22 mouse cellular contexts compared by ENCODE assay signal in genomic region chr5:134739951-134740350, GRCm38 (mm10). TPM values are rescaled to one million over a fixed set of nuclear protein-coding genes. Genes with fewer than 3 reads are reported as not detected.
A peak's percentile ranks its signal among the peaks of the same experiment; 100 is the strongest.
DNase-seq lines count a peak whose midpoint lies in the region; ATAC-seq and TF ChIP-seq lines count a peak whose summit lies in the region.
"Had no signal": no experiment of that assay in that cellular context is flagged by ENCODE, and none has a peak within 500 bp of the region (broad histone marks: within the 10 kb centered on the region; RNA-seq: fewer than 3 reads in every experiment).

No protein-coding gene starts in this region.

- 48% methylated on average over 3 of the region's 3 CpGs for WGBS in heart, adult 2 months
- WGBS in heart, postnatal 0 days, result 38% methylated on average over 3 of the region's 3 CpGs
- WGBS in lung, embryonic 15.5 days, result 36% methylated on average over 3 of the region's 3 CpGs
- 50% methylated on average over 3 of the region's 3 CpGs for WGBS in embryonic facial prominence, embryonic 10.5 days

- DNase-seq in heart, adult 11 months, result peak; percentile 94
- no peak for DNase-seq in heart, adult 2 months
- DNase-seq in heart, postnatal 0 days (ENCODE audit: low spot score), result no peak
- DNase-seq in heart, postnatal 4 days, result no peak
- no peak for DNase-seq in lung, postnatal 14 days
- DNase-seq in embryonic facial prominence, embryonic 10.5 days (ENCODE audit: low spot score), result no peak
- no peak for DNase-seq in gastrocnemius, adult 18-20 months (ENCODE audit: low spot score)
- DNase-seq: adrenal gland, postnatal 10 days; cerebellum, adult 11-12 months; cerebellum, adult 9-10 months; cerebellum, postnatal 25 days; gastrocnemius, postnatal 36 days had no signal

- peaks cover 3% of the 10 kb centered on the region for H3K4me1 ChIP-seq in heart, adult 2 months (ENCODE audit: control insufficient read depth, insufficient read depth, low read length)
- 0 out of 2 replicates have a peak, but pooled peaks cover 4% of the 10 kb centered on the region for H3K4me1 ChIP-seq in heart, postnatal 0 days (ENCODE audit: control insufficient read depth, insufficient read depth)
- peaks cover 31% of the 10 kb centered on the region for H3K4me1 ChIP-seq in lung, embryonic 15.5 days
- H3K4me1 ChIP-seq in embryonic facial prominence, embryonic 10.5 days, result peaks cover 26% of the 10 kb centered on the region

- H3K4me3 ChIP-seq in heart, adult 2 months, result no peak overlapping the region
- H3K4me3 ChIP-seq in heart, postnatal 0 days (ENCODE audit: low read depth, low read length), result no peak overlapping the region
- H3K4me3 ChIP-seq in lung, embryonic 15.5 days, result no peak overlapping the region
- H3K4me3 ChIP-seq in embryonic facial prominence, embryonic 10.5 days, result no peak overlapping the region
- H3K4me3 ChIP-seq: embryonic facial prominence, embryonic 13.5 days; forebrain, embryonic 12.5 days; heart, embryonic 15.5 days; hindbrain, embryonic 15.5 days had no signal

- no peak for TF ChIP-seq CTCF in heart, adult 2 months (IDR thresholded peaks at IDR 0.05)
- no peak for TF ChIP-seq CTCF in heart, postnatal 0 days (IDR thresholded peaks at IDR 0.05; ENCODE audit: low read depth)

- peak; percentile 11; the same call in 1 of the 2 replicates for ATAC-seq in heart, postnatal 0 days (ENCODE audit: insufficient read depth, low read depth)
- no peak for ATAC-seq in lung, embryonic 15.5 days (ENCODE audit: borderline replicate concordance, extremely low read depth, low FRiP score, low TSS enrichment)
- ATAC-seq: forebrain, embryonic 16.5 days; intestine, embryonic 16.5 days had no signal

- intact Hi-C loops in heart, adult 2 months (cut with DNase I), result no loop called here

- no peaks in the 10 kb centered on the region for H3K9me3 ChIP-seq in heart, postnatal 0 days (replicated peaks; ENCODE audit: control insufficient read depth, low read length)
- H3K9me3 ChIP-seq in lung, embryonic 15.5 days, result no peaks in the 10 kb centered on the region
- no peaks in the 10 kb centered on the region for H3K9me3 ChIP-seq in embryonic facial prominence, embryonic 10.5 days
- H3K9me3 ChIP-seq: embryonic facial prominence, embryonic 13.5 days; forebrain, embryonic 12.5 days; heart, embryonic 15.5 days; hindbrain, embryonic 15.5 days had no signal

- H3K9ac ChIP-seq in heart, adult 2 months (ENCODE audit: low read depth, low read length), result no peak overlapping the region
- no peak overlapping the region for H3K9ac ChIP-seq in heart, postnatal 0 days (replicated peaks; ENCODE audit: low read depth, low read length)
- no peak overlapping the region for H3K9ac ChIP-seq in lung, embryonic 15.5 days
- H3K9ac ChIP-seq: embryonic facial prominence, embryonic 13.5 days; forebrain, embryonic 12.5 days; heart, embryonic 15.5 days; hindbrain, embryonic 15.5 days had no signal

- H3K27ac ChIP-seq in heart, adult 2 months, result no peak overlapping the region; the same call in 1 of the 2 replicates
- H3K27ac ChIP-seq in heart, postnatal 0 days (ENCODE audit: low read depth), result no peak overlapping the region
- H3K27ac ChIP-seq in lung, embryonic 15.5 days, result peak overlapping the region; percentile 3; the same call in 1 of the 2 replicates
- H3K27ac ChIP-seq in embryonic facial prominence, embryonic 10.5 days (replicated peaks), result 0 out of 2 replicates have a peak overlapping the region, but pooled peaks have one; percentile 31
- H3K27ac ChIP-seq: embryonic facial prominence, embryonic 13.5 days; forebrain, embryonic 12.5 days had no signal

- no peaks in the 10 kb centered on the region for H3K36me3 ChIP-seq in heart, adult 2 months (ENCODE audit: control insufficient read depth, insufficient read depth, low read length)
- no peaks in the 10 kb centered on the region for H3K36me3 ChIP-seq in heart, postnatal 0 days (replicated peaks; ENCODE audit: control insufficient read depth, insufficient read depth, low read length)
- H3K36me3 ChIP-seq in lung, embryonic 15.5 days, result peaks cover 10% of the 10 kb centered on the region; the same call in 1 of the 2 replicates
- no peaks in the 10 kb centered on the region for H3K36me3 ChIP-seq in embryonic facial prominence, embryonic 10.5 days (replicated peaks)
- H3K36me3 ChIP-seq: forebrain, embryonic 12.5 days; heart, embryonic 15.5 days; hindbrain, embryonic 15.5 days had no signal

- no peaks in the 10 kb centered on the region for H3K27me3 ChIP-seq in heart, adult 2 months (ENCODE audit: control insufficient read depth, insufficient read depth, low read length)
- peaks cover 9% of the 10 kb centered on the region for H3K27me3 ChIP-seq in heart, postnatal 0 days (ENCODE audit: control insufficient read depth, insufficient read depth, low read length)
- no peaks in the 10 kb centered on the region for H3K27me3 ChIP-seq in lung, embryonic 15.5 days
- peaks cover 33% of the 10 kb centered on the region for H3K27me3 ChIP-seq in embryonic facial prominence, embryonic 10.5 days (replicated peaks; ENCODE audit: low read depth, poor library complexity, severe bottlenecking)
- H3K27me3 ChIP-seq: hindbrain, embryonic 15.5 days had no signal

- TF ChIP-seq EP300 in heart, adult 2 months (IDR thresholded peaks at IDR 0.05; ENCODE audit: insufficient read depth, low read depth, low read length), result no peak
- no peak for TF ChIP-seq EP300 in heart, postnatal 0 days (IDR thresholded peaks at IDR 0.05; ENCODE audit: low read depth)

- no peak for TF ChIP-seq POLR2A in heart, adult 2 months (IDR thresholded peaks at IDR 0.05; ENCODE audit: insufficient read depth, low read depth, low read length)

- H3K4me2 ChIP-seq in heart, postnatal 0 days (ENCODE audit: low read depth, low read length), result no peak overlapping the region
- no peak overlapping the region for H3K4me2 ChIP-seq in lung, embryonic 15.5 days
- H3K4me2 ChIP-seq: embryonic facial prominence, embryonic 13.5 days; forebrain, embryonic 12.5 days; heart, embryonic 15.5 days; hindbrain, embryonic 15.5 days had no signal

- H3K79me2 ChIP-seq in heart, adult 2 months (replicated peaks; ENCODE audit: control insufficient read depth, insufficient read depth, low read length), result no peaks in the 10 kb centered on the region

RNA-seq across cellular contexts. Expression of gene Eln, which starts 7.2 kb away (rescaled TPM):
- total RNA-seq in heart, adult 2 months (2021), result 10 to 100 TPM; 33.5 to 49.9 TPM
- polyA plus RNA-seq in heart, adult 2 months (2012; rRNA removed), result 124 and 131 TPM in 2 replicates
- total RNA-seq in heart, postnatal 0 days (2014; rRNA removed; ENCODE audit: low replicate concordance), result 313 and 411 TPM in 2 replicates
- polyA plus RNA-seq in heart, postnatal 0 days (2015; fragmentation: Nextera tagmentation; extraction: Ambion mirVana), result 362 and 388 TPM in 2 replicates
- total RNA-seq in heart, postnatal 4 days (2021), result 1,000 to 10,000 TPM in 1 of 2 experiments, 100 to 1,000 TPM in 1; 932 to 1,129 TPM
- 534 and 579 TPM in 2 replicates for polyA plus RNA-seq in lung, embryonic 15.5 days (2015; fragmentation: Nextera tagmentation; extraction: Ambion mirVana)
- polyA plus RNA-seq in embryonic facial prominence, embryonic 10.5 days (2016; fragmentation: Nextera tagmentation; extraction: Ambion mirVana), result 2.4 and 3.9 TPM in 2 replicates
- total RNA-seq in gastrocnemius, adult 18-20 months (2021), result 10 to 100 TPM; 14.1 to 15.7 TPM
- total RNA-seq: hematopoietic stem cell, adult 5-6 weeks; MEL had no signal
- polyA plus RNA-seq: C2C12 had no signal

RNA-seq across cellular contexts. Expression of gene Limk1, which starts 51.6 kb away (rescaled TPM):
- total RNA-seq in heart, adult 2 months (2021), result 1 to 10 TPM; 4.0 to 5.0 TPM
- polyA plus RNA-seq in heart, adult 2 months (2012; rRNA removed), result 7.3 and 8.1 TPM in 2 replicates
- 6.9 and 12.1 TPM in 2 replicates for total RNA-seq in heart, postnatal 0 days (2014; rRNA removed; ENCODE audit: low replicate concordance)
- 2.4 TPM in 2 replicates for polyA plus RNA-seq in heart, postnatal 0 days (2015; fragmentation: Nextera tagmentation; extraction: Ambion mirVana)
- total RNA-seq in heart, postnatal 4 days (2021), result 10 to 100 TPM; 13.5 to 14.9 TPM
- 7.1 and 8.2 TPM in 2 replicates for polyA plus RNA-seq in lung, embryonic 15.5 days (2015; fragmentation: Nextera tagmentation; extraction: Ambion mirVana)
- 5.7 and 5.9 TPM in 2 replicates for polyA plus RNA-seq in embryonic facial prominence, embryonic 10.5 days (2016; fragmentation: Nextera tagmentation; extraction: Ambion mirVana)
- total RNA-seq in gastrocnemius, adult 18-20 months (2021), result 1 to 10 TPM; 1.4 to 1.8 TPM

Comparison
In these comparisons a context has a peak if more than half of its experiments do, and no peak if none do; other contexts are left out.
1. H3K27ac ChIP-seq: peak in lung, embryonic 15.5 days (single experiment) and embryonic facial prominence, embryonic 10.5 days (single experiment); none in heart, adult 2 months (single experiment) and heart, postnatal 0 days (single experiment).